Mouse (Mus musculus) lung, postnatal 0 days (tissue): ENCODE measurements around the gene Lyl1.

Source experiments
- CTCF ChIP-seq: IDR thresholded peaks from 2 replicates; pipeline ENCODE4 v1.5.1; 2016; ENCODE audit warnings: antibody characterized with exemption, mild to moderate bottlenecking
- EP300 ChIP-seq: IDR thresholded peaks from 2 replicates; pipeline ENCODE4 v1.6.1; 2016; ENCODE audit warnings: antibody characterized with exemption, mild to moderate bottlenecking, control low read depth

GRCm38 (mm10) chr8:84740895-84741843 is 39.9 kb downstream of the Lyl1 start:
- TF ChIP-seq CTCF (no peak), EP300 (peak; percentile 67)
